Mouse (Mus musculus): ENCODE measurements at regions not wholly inside any gene's neighbourhood (a gene's known extent, or its start where the extent isn't known, plus 50 kb on each side); places are given as distances from the start of the nearest gene placed in this dataset.

- no peak overlapping the region for H3K4me3 ChIP-seq (ENCODE audit: low read depth, low read length)
- H3K9me3 ChIP-seq (replicated peaks), result peaks cover 2% of the 10 kb centered on the region; the same call in 1 of the 2 replicates
- H3K36me3 ChIP-seq (replicated peaks), result no peaks in the 10 kb centered on the region
- no peaks in the 10 kb centered on the region for H3K4me1 ChIP-seq (ENCODE audit: insufficient read depth, low read depth, low read length)
- no peak for DNase-seq (ENCODE audit: low spot score)
- ATAC-seq (ENCODE audit: extremely low read depth, insufficient number of reproducible peaks, low FRiP score, poor library complexity, severe bottlenecking), result no peak
- TF ChIP-seq CTCF (IDR thresholded peaks at IDR 0.05; ENCODE audit: low read depth, low read length) (no peak), GATA2 (IDR thresholded peaks at IDR 0.05; ENCODE audit: borderline replicate concordance, low read depth, low read length) (no peak), TAL1 (conservative IDR thresholded peaks at IDR 0.05; ENCODE audit: low read depth, low read length) (no peak), GATA1 (IDR thresholded peaks at IDR 0.05; ENCODE audit: borderline replicate concordance, low read length) (no peak), POLR2AphosphoS5 (IDR thresholded peaks at IDR 0.05; ENCODE audit: insufficient replicate concordance, low read depth, low read length) (no peak)
- no peaks in the 10 kb centered on the region for H3K27me3 ChIP-seq (ENCODE audit: insufficient read depth, low read length)
These were observed 148.2 kb upstream of the Thbs1 start for GRCm38 (mm10) chr2:117963526-117963925.

- no peaks in the 10 kb centered on the region for H3K4me1 ChIP-seq (ENCODE audit: insufficient read depth, low read depth, low read length)
- TF ChIP-seq CTCF (IDR thresholded peaks at IDR 0.05; ENCODE audit: low read depth, low read length) (no peak), GATA1 (IDR thresholded peaks at IDR 0.05; ENCODE audit: borderline replicate concordance, low read length) (no peak), TAL1 (conservative IDR thresholded peaks at IDR 0.05; ENCODE audit: low read depth, low read length) (no peak), POLR2AphosphoS5 (IDR thresholded peaks at IDR 0.05; ENCODE audit: insufficient replicate concordance, low read depth, low read length) (no peak), GATA2 (IDR thresholded peaks at IDR 0.05; ENCODE audit: borderline replicate concordance, low read depth, low read length) (no peak)
- H3K9me3 ChIP-seq (replicated peaks), result peaks cover 7% of the 10 kb centered on the region
- ATAC-seq (ENCODE audit: extremely low read depth, insufficient number of reproducible peaks, low FRiP score, poor library complexity, severe bottlenecking), result no peak
- no peaks in the 10 kb centered on the region for H3K27me3 ChIP-seq (ENCODE audit: insufficient read depth, low read length)
- no peak overlapping the region for H3K4me3 ChIP-seq (ENCODE audit: low read depth, low read length)
- no peaks in the 10 kb centered on the region for H3K36me3 ChIP-seq (replicated peaks)
- DNase-seq (ENCODE audit: low spot score), result no peak
These were observed 145.9 kb upstream of the Thbs1 start for GRCm38 (mm10) chr2:117965758-117966157.

GRCm38 (mm10) chr2:117968731-117969130, 142.9 kb upstream of the Thbs1 start:
- no peak for ATAC-seq (ENCODE audit: extremely low read depth, insufficient number of reproducible peaks, low FRiP score, poor library complexity, severe bottlenecking)
- H3K4me1 ChIP-seq (ENCODE audit: insufficient read depth, low read depth, low read length), result no peaks in the 10 kb centered on the region
- no peaks in the 10 kb centered on the region for H3K36me3 ChIP-seq (replicated peaks)

GRCm38 (mm10) chr2:117970631-117971030, 141.0 kb upstream of the Thbs1 start:
- no peak for ATAC-seq (ENCODE audit: extremely low read depth, insufficient number of reproducible peaks, low FRiP score, poor library complexity, severe bottlenecking)

More at GRCm38 (mm10) chr2:117968731-117969130, 142.9 kb upstream of the Thbs1 start:
- Histone ChIP-seq H3K4me3 (ENCODE audit: low read depth, low read length) (no peak overlapping the region), H3K9me3 (replicated peaks) (peaks cover 5% of the 10 kb centered on the region; the same call in 1 of the 2 replicates), H3K27me3 (ENCODE audit: insufficient read depth, low read length) (no peaks in the 10 kb centered on the region)
- DNase-seq (ENCODE audit: low spot score), result no peak
- TF ChIP-seq POLR2AphosphoS5 (IDR thresholded peaks at IDR 0.05; ENCODE audit: insufficient replicate concordance, low read depth, low read length) (no peak), TAL1 (conservative IDR thresholded peaks at IDR 0.05; ENCODE audit: low read depth, low read length) (no peak), GATA1 (IDR thresholded peaks at IDR 0.05; ENCODE audit: borderline replicate concordance, low read length) (no peak), CTCF (IDR thresholded peaks at IDR 0.05; ENCODE audit: low read depth, low read length) (no peak), GATA2 (IDR thresholded peaks at IDR 0.05; ENCODE audit: borderline replicate concordance, low read depth, low read length) (no peak)

GRCm38 (mm10) chr2:117977033-117977432, 134.6 kb upstream of the Thbs1 start:
- Histone ChIP-seq H3K27me3 (ENCODE audit: insufficient read depth, low read length) (no peaks in the 10 kb centered on the region; the same call in 1 of the 2 replicates), H3K36me3 (replicated peaks) (no peaks in the 10 kb centered on the region), H3K4me3 (ENCODE audit: low read depth, low read length) (no peak overlapping the region), H3K4me1 (ENCODE audit: insufficient read depth, low read depth, low read length) (no peaks in the 10 kb centered on the region), H3K9me3 (replicated peaks) (peaks cover 20% of the 10 kb centered on the region)
- DNase-seq (ENCODE audit: low spot score) (no peak), ATAC-seq (ENCODE audit: extremely low read depth, insufficient number of reproducible peaks, low FRiP score, poor library complexity, severe bottlenecking) (no peak)
- TF ChIP-seq GATA1 (IDR thresholded peaks at IDR 0.05; ENCODE audit: borderline replicate concordance, low read length), result no peak
- no peak for TF ChIP-seq TAL1 (conservative IDR thresholded peaks at IDR 0.05; ENCODE audit: low read depth, low read length)
- TF ChIP-seq CTCF (IDR thresholded peaks at IDR 0.05; ENCODE audit: low read depth, low read length), result no peak
- no peak for TF ChIP-seq POLR2AphosphoS5 (IDR thresholded peaks at IDR 0.05; ENCODE audit: insufficient replicate concordance, low read depth, low read length)
- no peak for TF ChIP-seq GATA2 (IDR thresholded peaks at IDR 0.05; ENCODE audit: borderline replicate concordance, low read depth, low read length)

More at GRCm38 (mm10) chr2:117970631-117971030, 141.0 kb upstream of the Thbs1 start:
- Histone ChIP-seq H3K36me3 (replicated peaks) (no peaks in the 10 kb centered on the region), H3K27me3 (ENCODE audit: insufficient read depth, low read length) (no peaks in the 10 kb centered on the region), H3K4me1 (ENCODE audit: insufficient read depth, low read depth, low read length) (no peaks in the 10 kb centered on the region), H3K4me3 (ENCODE audit: low read depth, low read length) (no peak overlapping the region), H3K9me3 (replicated peaks) (peaks cover 7% of the 10 kb centered on the region)
- TF ChIP-seq GATA2 (IDR thresholded peaks at IDR 0.05; ENCODE audit: borderline replicate concordance, low read depth, low read length) (no peak), GATA1 (IDR thresholded peaks at IDR 0.05; ENCODE audit: borderline replicate concordance, low read length) (no peak), CTCF (IDR thresholded peaks at IDR 0.05; ENCODE audit: low read depth, low read length) (no peak), POLR2AphosphoS5 (IDR thresholded peaks at IDR 0.05; ENCODE audit: insufficient replicate concordance, low read depth, low read length) (no peak)
- no peak for DNase-seq (ENCODE audit: low spot score)

GRCm38 (mm10) chr2:117980856-117981255, 130.8 kb upstream of the Thbs1 start:
- Histone ChIP-seq H3K27me3 (ENCODE audit: insufficient read depth, low read length) (no peaks in the 10 kb centered on the region; the same call in 1 of the 2 replicates), H3K4me3 (ENCODE audit: low read depth, low read length) (no peak overlapping the region), H3K4me1 (ENCODE audit: insufficient read depth, low read depth, low read length) (no peaks in the 10 kb centered on the region), H3K36me3 (replicated peaks) (no peaks in the 10 kb centered on the region), H3K9me3 (replicated peaks) (peaks cover 24% of the 10 kb centered on the region)
- ATAC-seq (ENCODE audit: extremely low read depth, insufficient number of reproducible peaks, low FRiP score, poor library complexity, severe bottlenecking) (no peak), DNase-seq (ENCODE audit: low spot score) (no peak)
- TF ChIP-seq CTCF (IDR thresholded peaks at IDR 0.05; ENCODE audit: low read depth, low read length) (no peak), GATA2 (IDR thresholded peaks at IDR 0.05; ENCODE audit: borderline replicate concordance, low read depth, low read length) (no peak), GATA1 (IDR thresholded peaks at IDR 0.05; ENCODE audit: borderline replicate concordance, low read length) (no peak), TAL1 (conservative IDR thresholded peaks at IDR 0.05; ENCODE audit: low read depth, low read length) (no peak), POLR2AphosphoS5 (IDR thresholded peaks at IDR 0.05; ENCODE audit: insufficient replicate concordance, low read depth, low read length) (no peak)

Data from G1E (cell line).